Mouse (Mus musculus): ENCODE measurements around the gene Ppp1r9b. TPM values are rescaled to one million over a fixed set of nuclear protein-coding genes. Genes with fewer than 3 reads are reported as not detected.

The Ppp1r9b gene
- polyA plus RNA-seq, 1 experiment, result 61.7 TPM

DNA sequence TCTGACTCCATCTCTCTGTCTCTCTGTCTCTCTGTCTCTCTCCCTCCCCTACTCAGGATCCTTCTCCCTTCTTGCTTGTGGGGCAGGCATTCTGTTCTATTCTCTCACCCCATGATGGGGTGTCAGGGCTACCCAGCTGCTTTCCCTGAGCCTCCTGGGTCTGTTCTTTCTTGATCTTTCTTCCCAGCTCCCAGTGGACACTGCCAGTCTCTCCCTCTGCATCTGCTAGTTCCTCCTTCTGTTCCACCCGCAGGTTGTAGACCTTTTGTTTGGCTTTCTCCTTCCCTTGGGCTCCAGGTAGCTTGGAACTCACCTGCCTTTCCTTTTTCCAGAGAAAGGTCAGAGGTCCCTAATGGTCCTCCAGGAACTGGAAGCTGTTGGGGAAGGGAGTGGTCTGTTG lies 20.6 kb downstream of the Ppp1r9b start:
- peaks cover 4% of the 10 kb centered on the region; the same call in 1 of the 2 replicates for H3K4me1 ChIP-seq (ENCODE audit: control insufficient read depth, insufficient read depth, low read length)

DNA sequence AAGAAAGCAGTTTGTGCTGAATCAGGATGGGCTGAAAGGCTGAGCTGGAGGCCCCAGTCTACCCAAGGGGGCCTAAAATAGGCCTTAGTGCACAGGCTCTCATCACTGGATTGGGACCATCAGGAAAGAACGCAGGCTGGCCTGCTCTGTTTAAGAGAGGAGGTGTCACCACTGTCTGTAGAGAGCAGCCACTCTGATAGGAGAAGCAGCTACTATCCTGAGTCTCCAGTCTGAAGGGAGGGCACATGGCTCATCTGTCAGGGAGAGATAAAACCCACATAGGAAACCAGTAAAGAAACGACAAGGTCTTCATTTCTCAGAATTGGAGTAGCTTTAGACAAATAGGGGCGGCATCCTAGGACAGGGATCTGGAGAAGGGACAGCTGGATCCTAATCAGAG lies 21.2 kb downstream of the Ppp1r9b start:
- H3K4me1 ChIP-seq (ENCODE audit: control insufficient read depth, insufficient read depth, low read length), result peaks cover 4% of the 10 kb centered on the region; the same call in 1 of the 2 replicates
- TF ChIP-seq CTCF (IDR thresholded peaks at IDR 0.05; ENCODE audit: borderline replicate concordance, insufficient read depth, low read length) (no peak), POLR2A (IDR thresholded peaks at IDR 0.05; ENCODE audit: low read depth, low read length) (no peak)
- H3K27ac ChIP-seq (ENCODE audit: insufficient read depth, low read length), result no peak overlapping the region
- no peak overlapping the region for H3K4me3 ChIP-seq (ENCODE audit: insufficient read depth, low read length)

More for the DNA sequence above, 20.6 kb downstream of the Ppp1r9b start:
- H3K27ac ChIP-seq (ENCODE audit: insufficient read depth, low read length), result no peak overlapping the region
- no peak for TF ChIP-seq POLR2A (IDR thresholded peaks at IDR 0.05; ENCODE audit: low read depth, low read length)
- TF ChIP-seq CTCF (IDR thresholded peaks at IDR 0.05; ENCODE audit: borderline replicate concordance, insufficient read depth, low read length), result no peak
- no peak overlapping the region for H3K4me3 ChIP-seq (ENCODE audit: insufficient read depth, low read length)

DNA sequence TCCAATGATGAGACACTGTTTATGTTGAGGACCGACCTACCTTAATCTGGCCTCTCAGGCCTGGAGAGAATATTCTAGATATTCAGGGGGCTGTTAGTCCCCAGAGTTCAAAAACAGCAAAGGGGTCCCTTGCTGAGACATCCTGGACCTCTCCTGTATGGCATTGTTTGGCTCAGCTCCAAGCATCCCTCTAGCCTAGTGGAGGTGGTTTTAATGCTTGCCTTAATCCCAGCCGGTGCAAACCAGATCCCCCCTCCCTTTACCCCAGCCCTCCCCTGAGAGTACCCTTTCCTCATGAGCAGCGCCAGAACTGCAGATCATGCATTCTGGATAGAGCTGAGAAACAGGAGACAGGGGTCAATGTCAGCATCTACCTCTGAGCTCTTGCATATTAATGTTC lies 21.7 kb downstream of the Ppp1r9b start:
- Histone ChIP-seq H3K4me1 (ENCODE audit: control insufficient read depth, insufficient read depth, low read length) (peaks cover 4% of the 10 kb centered on the region; the same call in 1 of the 2 replicates), H3K27ac (ENCODE audit: insufficient read depth, low read length) (no peak overlapping the region), H3K4me3 (ENCODE audit: insufficient read depth, low read length) (no peak overlapping the region)
- TF ChIP-seq CTCF (IDR thresholded peaks at IDR 0.05; ENCODE audit: borderline replicate concordance, insufficient read depth, low read length) (no peak), POLR2A (IDR thresholded peaks at IDR 0.05; ENCODE audit: low read depth, low read length) (no peak)

DNA sequence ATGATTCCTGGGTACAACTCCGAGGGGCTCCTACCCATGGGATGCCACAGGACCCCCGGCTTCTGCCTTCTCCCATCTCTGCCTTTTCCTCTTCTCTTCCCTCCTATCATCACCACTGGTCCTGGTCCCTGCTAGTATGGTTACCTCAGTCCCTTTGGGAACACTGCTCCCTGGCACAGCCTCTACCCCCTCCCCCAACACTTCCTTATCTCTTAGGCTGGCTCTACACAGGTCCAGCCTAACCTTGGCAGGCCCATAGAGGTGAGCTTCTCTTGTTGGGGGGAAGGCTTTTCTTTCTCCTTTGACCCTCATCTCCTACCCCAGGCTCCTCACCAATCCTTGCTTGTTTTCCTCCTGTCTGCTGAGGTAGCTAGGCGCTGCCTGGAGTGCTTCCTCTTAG lies 24.6 kb downstream of the Ppp1r9b start:
- Histone ChIP-seq H3K27ac (ENCODE audit: insufficient read depth, low read length) (no peak overlapping the region), H3K4me3 (ENCODE audit: insufficient read depth, low read length) (no peak overlapping the region)
- TF ChIP-seq POLR2A (IDR thresholded peaks at IDR 0.05; ENCODE audit: low read depth, low read length) (no peak), CTCF (IDR thresholded peaks at IDR 0.05; ENCODE audit: borderline replicate concordance, insufficient read depth, low read length) (no peak)

DNA sequence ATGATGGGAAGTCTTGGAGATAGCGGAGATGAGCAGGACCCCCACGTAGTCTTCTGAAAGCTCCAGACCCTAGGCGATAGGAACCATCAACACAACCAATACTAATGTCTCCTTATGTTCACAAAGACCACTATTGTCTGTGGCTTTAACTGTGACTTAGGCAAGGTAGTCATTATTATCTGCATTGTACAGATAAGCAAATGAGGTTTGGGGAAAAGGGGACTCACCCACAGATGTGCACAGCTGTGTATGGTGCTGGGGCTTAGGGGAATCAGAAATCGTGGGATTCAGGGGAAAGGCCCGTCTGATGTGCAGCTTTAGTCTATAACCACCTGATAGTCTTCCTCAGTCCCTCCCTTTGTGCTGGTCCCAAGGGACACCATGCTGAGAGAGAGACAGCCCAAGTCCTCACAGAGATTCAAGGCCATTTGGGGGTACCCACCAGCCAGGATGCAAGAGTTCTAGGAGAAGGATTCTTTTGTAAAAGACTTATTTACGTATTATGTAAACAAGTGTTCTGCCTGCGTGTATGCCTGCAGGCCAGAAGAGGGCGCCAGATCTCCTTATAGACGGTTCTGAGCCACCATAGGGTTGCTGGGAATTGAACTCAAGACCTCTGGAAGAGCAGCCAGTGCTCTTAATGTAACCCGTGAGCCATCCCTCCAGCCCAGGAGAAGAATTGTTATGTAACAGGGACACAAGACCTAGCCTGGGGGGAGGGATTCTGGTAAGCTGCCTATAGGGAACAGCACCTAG lies 31.6 kb downstream of the Ppp1r9b start:
- TF ChIP-seq POLR2A (IDR thresholded peaks at IDR 0.05; ENCODE audit: low read depth, low read length), result no peak
- no peak for TF ChIP-seq CTCF (IDR thresholded peaks at IDR 0.05; ENCODE audit: borderline replicate concordance, insufficient read depth, low read length)
- Histone ChIP-seq H3K4me1 (ENCODE audit: control insufficient read depth, insufficient read depth, low read length) (no peaks in the 10 kb centered on the region), H3K4me3 (ENCODE audit: insufficient read depth, low read length) (no peak overlapping the region), H3K27ac (ENCODE audit: insufficient read depth, low read length) (no peak overlapping the region)

More for the DNA sequence above, 24.6 kb downstream of the Ppp1r9b start:
- H3K4me1 ChIP-seq (ENCODE audit: control insufficient read depth, insufficient read depth, low read length), result no peaks in the 10 kb centered on the region

DNA sequence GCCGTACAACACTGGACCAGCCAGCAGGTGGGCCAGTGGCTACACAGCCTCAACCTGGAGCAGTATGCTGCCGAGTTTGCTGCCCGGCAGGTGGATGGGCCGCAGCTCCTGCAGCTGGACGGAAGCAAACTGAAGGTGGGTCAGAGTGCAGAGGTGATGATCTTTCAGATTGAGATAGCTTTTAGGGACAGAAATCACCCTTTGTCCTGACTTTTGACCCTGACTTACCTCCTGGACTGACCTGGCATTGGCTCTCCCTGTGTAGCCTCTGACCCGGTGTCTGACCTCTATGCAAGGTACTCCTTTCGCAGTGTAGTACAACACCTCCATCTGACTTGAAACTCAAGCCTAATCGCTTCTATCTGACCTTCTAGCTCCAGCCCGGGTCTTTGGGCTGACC lies 32.6 kb downstream of the Ppp1r9b start:
- Histone ChIP-seq H3K4me3 (ENCODE audit: insufficient read depth, low read length) (no peak overlapping the region), H3K4me1 (ENCODE audit: control insufficient read depth, insufficient read depth, low read length) (no peaks in the 10 kb centered on the region), H3K27ac (ENCODE audit: insufficient read depth, low read length) (no peak overlapping the region)
- TF ChIP-seq POLR2A (IDR thresholded peaks at IDR 0.05; ENCODE audit: low read depth, low read length), result no peak
- TF ChIP-seq CTCF (IDR thresholded peaks at IDR 0.05; ENCODE audit: borderline replicate concordance, insufficient read depth, low read length), result no peak

DNA sequence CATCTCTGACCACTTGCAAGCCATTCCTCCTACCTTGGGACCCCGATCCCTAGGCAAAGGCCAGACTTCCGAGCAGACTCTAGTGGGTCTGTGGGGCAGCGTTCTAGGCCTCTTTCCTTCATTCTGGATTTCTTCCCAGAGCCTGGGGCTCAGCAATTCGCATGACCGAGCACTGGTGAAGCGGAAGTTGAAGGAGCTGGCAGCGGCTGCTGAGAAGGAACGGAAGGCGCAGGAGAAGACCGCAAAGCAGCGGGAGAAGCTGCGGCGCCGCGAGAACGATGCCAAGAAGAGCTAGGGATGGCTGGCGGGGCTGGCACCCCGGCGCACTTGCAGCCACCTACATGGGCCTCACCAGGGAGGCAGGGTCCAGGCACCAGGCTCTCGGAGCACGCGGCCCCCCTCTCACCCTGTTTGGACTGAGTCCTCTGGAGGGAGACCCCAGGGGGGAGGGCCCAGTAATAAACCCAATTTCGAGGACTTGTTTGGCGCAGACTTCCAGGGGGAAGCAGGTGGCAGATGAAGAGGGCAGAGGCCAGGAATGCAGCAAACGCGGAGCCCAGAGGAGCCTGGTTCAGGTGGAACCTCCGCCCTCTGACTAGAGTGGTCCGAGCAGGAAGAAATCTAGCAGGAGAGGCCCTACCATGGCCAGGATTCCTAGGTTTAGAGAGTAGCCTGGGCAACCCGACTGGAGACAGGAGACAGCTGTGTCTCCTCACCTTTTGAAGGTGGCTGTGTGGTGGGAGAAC lies 33.8 kb downstream of the Ppp1r9b start:
- TF ChIP-seq POLR2A (IDR thresholded peaks at IDR 0.05; ENCODE audit: low read depth, low read length) (no peak), CTCF (IDR thresholded peaks at IDR 0.05; ENCODE audit: borderline replicate concordance, insufficient read depth, low read length) (no peak)
- no peaks in the 10 kb centered on the region for H3K4me1 ChIP-seq (ENCODE audit: control insufficient read depth, insufficient read depth, low read length)
- no peak overlapping the region for H3K27ac ChIP-seq (ENCODE audit: insufficient read depth, low read length)
- H3K4me3 ChIP-seq (ENCODE audit: insufficient read depth, low read length), result no peak overlapping the region

DNA sequence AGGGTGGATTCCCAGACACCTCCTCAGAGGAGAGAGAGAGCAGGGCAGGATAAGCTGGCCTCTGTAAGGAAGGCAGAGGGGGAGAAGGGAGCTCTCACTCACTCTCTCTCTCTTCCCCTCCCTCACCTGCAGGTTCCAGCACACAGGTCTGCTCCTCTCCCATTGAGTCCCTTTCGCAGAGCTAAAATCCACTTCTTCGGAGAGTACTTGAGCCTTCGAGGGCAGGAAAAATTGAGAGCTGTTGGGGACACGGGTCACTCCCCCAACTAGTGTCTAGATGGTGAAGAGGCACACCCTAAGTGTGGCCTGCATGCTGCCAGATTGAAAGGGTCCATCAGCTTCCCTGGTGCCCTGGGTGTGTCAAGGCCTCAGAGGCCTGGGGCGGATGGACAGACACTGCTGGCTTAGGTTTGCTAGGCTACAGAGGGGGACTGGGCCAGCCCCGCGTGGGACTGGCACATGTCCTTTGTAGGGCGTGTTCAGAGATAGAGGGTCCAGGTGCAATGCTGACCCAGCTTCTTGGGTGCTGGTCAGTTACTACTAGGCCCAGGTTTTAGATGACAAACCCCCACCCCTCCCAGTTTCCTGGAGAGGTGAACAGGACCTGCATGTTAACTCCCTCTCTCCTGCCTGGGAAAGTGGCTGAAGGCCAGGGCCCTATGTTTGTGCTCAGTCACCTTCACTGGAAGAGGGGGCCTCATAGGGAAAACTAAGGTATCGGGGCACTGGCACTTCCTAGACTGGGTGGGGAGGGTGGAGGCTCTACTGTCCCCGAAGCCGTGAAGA lies 34.6 kb downstream of the Ppp1r9b start:
- TF ChIP-seq POLR2A (IDR thresholded peaks at IDR 0.05; ENCODE audit: low read depth, low read length), result no peak
- TF ChIP-seq CTCF (IDR thresholded peaks at IDR 0.05; ENCODE audit: borderline replicate concordance, insufficient read depth, low read length), result no peak
- Histone ChIP-seq H3K27ac (ENCODE audit: insufficient read depth, low read length) (no peak overlapping the region), H3K4me3 (ENCODE audit: insufficient read depth, low read length) (no peak overlapping the region), H3K4me1 (ENCODE audit: control insufficient read depth, insufficient read depth, low read length) (no peaks in the 10 kb centered on the region)

DNA sequence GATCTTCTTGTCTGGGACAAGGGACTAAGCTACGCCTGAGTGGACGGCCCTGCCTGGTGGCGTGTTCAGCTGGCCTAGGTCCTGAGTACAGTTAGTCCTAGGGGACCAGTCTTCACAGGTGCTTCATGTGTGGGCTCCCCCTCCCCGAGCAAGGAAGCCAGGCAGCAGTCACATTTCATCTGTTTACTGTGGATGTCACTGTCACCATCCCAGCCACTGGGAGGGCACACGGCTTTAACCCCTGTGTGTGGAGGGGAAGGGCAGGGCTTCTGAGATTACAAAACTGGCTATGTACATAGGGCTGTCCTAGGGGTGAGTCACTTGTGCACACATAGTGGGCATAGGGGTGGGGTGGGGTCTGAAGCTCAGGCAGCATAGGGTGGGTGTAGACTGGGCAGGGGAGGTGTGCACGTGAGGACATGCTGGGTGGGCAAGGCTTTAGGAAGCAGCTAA lies 35.3 kb downstream of the Ppp1r9b start:
- Histone ChIP-seq H3K27ac (ENCODE audit: insufficient read depth, low read length) (no peak overlapping the region), H3K4me1 (ENCODE audit: control insufficient read depth, insufficient read depth, low read length) (no peaks in the 10 kb centered on the region), H3K4me3 (ENCODE audit: insufficient read depth, low read length) (no peak overlapping the region)
- TF ChIP-seq CTCF (IDR thresholded peaks at IDR 0.05; ENCODE audit: borderline replicate concordance, insufficient read depth, low read length) (no peak), POLR2A (IDR thresholded peaks at IDR 0.05; ENCODE audit: low read depth, low read length) (no peak)

All from embryonic fibroblast, embryonic 13.5 days (primary cell).